Mouse (Mus musculus) liver, adult 2 months (tissue): ENCODE data around the gene Ets1.

Source experiments
- CTCF ChIP-seq: fragments of 200-500 bp; IDR thresholded peaks from 2 replicates; pipeline ENCODE4 v1.5.1; 2011; ENCODE audit warnings: low read depth, low read length, control low read depth
- POLR2A ChIP-seq: fragments of 200-500 bp; IDR thresholded peaks from 2 replicates; pipeline ENCODE4 v1.6.1; 2011; ENCODE audit warnings: low read length, control low read depth; ENCODE audit not compliant: insufficient read depth; ENCODE audit errors: extremely low read depth

- TF ChIP-seq POLR2A (no peak), CTCF (no peak)
Measured at GRCm38 (mm10) chr9:32744288-32744687, 108.3 kb downstream of the Ets1 start.
